Mouse (Mus musculus): ENCODE results near the gene Nr2c1.

Nr2c1 gene

GRCm38 (mm10) chr10:94138890-94139482, 8.8 kb upstream of the Nr2c1 start:
- DNase-seq (ENCODE audit: extremely low spot score, low read depth, low spot score): no peak

DNA sequence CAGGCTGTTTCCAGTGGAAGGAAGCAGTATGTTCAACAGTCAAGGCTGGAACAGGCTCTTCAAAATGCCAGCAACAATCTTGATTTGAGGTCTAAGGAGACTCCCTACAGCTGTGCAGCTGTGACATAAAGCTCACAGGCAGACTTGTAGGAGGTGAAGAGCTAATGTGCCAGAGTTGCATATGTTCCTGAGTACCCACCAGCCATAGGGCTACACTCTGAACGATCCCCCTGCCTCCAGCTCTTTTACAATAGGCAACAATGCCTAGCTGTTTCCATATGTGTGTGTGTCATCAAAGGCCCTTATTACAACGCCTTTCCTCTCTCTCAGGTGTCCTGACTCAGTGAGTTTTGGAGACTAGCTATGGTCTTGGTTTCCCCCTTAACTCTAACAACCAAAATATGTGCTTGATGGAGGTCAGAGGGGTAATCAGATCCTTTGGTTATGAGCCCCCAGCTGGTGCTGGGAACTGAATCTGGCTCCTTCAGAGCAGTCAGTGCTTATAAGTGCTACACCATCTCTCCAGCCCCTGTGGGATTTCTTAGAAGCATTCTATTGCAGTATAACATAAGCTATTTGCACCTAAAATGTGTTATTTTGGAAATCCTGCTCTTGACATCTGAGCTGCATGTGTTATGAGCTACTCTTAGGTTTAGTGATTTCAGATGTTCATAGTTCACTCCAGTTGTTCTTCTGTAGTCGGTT, 7.4 kb upstream of the Nr2c1 start:
- no peak for DNase-seq (ENCODE audit: extremely low spot score, low read depth, low spot score)

DNA sequence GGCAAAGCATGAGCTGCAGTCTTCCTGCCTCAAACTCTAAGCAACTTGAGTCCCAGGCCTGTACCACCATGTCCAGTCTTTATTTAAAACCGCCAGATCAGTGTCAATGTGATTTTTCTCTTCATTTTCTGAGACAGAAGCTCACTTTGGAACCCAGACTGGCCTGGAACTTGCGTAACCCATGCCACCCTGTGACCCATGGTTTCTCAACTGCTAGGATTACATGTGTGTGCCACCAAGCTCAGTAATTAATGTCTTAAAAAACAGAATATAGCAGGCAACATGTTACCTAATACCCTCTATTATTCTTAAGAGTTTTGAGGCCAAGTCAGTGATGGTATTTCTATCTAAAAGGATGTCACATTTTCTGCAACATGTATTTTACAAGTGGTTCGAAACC, 5.4 kb upstream of the Nr2c1 start:
- no peak for DNase-seq (ENCODE audit: extremely low spot score, low read depth, low spot score)

- DNase-seq (ENCODE audit: extremely low spot score, low read depth, low spot score): no peak
These were observed 3.2 kb upstream of the Nr2c1 start for GRCm38 (mm10) chr10:94144581-94144980.

GRCm38 (mm10) chr10:94147391-94147755, 450 bp upstream of the Nr2c1 start:
- no peak for DNase-seq (ENCODE audit: extremely low spot score, low read depth, low spot score)

DNA sequence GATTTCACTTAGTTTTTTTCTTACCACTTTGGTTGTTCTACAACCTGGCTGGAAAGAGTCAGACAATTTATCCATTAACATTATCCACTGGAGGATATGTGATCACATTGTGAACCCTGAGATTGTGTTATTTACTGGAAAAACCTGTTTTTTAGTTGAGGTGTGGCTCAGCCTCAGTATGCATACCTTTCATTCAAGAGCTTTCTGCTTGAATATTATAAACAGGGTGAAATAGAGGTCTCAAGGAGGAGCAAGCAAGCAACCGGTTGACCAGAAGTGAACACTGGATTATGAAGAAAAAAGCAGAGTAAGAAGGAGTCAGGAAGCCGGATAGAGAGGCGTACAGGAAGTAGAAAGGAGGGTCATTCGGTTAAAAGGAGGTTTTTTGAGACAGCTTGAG, 3.7 kb downstream of the Nr2c1 start:
- no peak for DNase-seq (ENCODE audit: extremely low spot score, low read depth, low spot score)

DNA sequence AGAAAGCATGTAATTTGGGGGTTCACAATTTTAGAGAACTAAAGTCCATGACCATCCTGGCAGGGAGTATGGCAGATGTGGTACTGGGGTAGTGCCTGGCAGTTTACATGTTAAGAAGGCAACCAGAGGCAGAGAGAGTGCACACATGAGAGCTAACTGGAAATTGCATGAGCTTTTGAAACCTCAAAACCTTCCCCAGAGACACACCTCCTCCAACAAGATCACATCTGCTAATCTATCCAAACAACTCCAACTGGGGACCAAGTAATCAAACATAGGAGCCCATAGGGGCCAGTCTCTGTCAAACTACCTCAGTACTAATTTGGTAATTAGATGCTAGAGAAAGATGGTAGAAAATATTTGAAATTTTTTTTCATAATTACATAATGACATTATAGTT, 6.0 kb downstream of the Nr2c1 start:
- DNase-seq (ENCODE audit: extremely low spot score, low read depth, low spot score): no peak

- no peak for DNase-seq (ENCODE audit: extremely low spot score, low read depth, low spot score)
These were observed 11.1 kb downstream of the Nr2c1 start for GRCm38 (mm10) chr10:94158962-94159361.

- DNase-seq (ENCODE audit: extremely low spot score, low read depth, low spot score): no peak
These were observed 11.6 kb downstream of the Nr2c1 start for GRCm38 (mm10) chr10:94159406-94159805.

- DNase-seq (ENCODE audit: extremely low spot score, low read depth, low spot score): no peak
These were observed 13.4 kb downstream of the Nr2c1 start for GRCm38 (mm10) chr10:94161051-94161765.

GRCm38 (mm10) chr10:94162031-94162430, 14.2 kb downstream of the Nr2c1 start:
- DNase-seq (ENCODE audit: extremely low spot score, low read depth, low spot score): no peak

DNA sequence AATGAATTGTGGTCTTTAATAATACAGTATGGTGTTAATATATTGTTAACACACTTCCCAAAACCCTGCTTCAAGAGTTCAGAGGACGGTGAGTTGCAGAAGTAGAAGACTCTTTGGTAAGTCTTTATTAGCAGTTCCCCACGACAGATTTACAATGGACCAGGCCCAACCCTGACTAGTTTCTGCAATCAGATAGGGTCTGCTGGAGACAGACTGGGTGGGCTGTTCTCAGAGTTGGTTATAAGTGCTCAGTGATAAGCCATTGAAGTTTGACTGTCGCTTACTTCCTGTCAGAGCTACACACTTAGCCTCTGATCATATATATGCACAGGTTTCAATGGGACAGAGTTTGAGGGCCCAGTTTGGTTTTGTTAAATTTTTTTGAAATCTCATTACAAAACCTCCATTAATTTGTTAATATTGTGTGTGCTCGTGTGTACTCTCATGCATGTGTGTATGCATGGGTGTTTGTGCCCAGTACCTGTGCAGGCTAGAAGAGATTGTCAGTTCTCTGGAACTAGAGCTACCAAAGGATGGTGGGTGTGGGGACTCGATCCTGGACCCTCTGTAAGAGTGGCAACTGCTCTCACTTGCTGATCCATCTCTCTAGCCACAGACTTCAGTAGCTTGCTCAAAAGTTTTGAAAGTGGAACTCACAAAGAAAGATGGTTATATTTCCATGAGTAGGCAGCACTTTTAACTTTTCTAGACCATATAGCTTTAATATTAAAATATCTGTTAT, 16.5 kb downstream of the Nr2c1 start:
- DNase-seq (ENCODE audit: extremely low spot score, low read depth, low spot score): no peak

DNA sequence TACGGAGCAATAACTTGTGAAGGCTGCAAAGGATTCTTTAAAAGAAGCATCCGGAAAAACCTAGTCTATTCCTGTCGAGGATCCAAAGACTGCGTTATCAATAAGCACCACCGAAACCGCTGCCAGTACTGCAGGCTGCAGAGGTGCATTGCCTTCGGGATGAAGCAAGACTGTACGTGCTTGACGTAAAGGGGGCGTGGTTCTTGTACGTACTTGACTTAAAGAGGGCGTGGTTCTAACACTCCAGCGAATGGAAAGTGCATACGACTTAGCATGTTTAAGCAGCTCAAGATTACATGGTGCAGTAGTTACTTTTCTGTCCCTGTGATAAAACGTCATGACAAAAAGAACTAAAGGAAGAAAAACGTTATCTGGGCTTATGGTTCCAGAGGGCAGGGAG, 17.6 kb downstream of the Nr2c1 start:
- no peak for DNase-seq (ENCODE audit: extremely low spot score, low read depth, low spot score)

GRCm38 (mm10) chr10:94167051-94167750, 19.4 kb downstream of the Nr2c1 start:
- DNase-seq (ENCODE audit: extremely low spot score, low read depth, low spot score): no peak

GRCm38 (mm10) chr10:94171440-94172130, 23.8 kb downstream of the Nr2c1 start:
- DNase-seq (ENCODE audit: extremely low spot score, low read depth, low spot score): no peak

DNA sequence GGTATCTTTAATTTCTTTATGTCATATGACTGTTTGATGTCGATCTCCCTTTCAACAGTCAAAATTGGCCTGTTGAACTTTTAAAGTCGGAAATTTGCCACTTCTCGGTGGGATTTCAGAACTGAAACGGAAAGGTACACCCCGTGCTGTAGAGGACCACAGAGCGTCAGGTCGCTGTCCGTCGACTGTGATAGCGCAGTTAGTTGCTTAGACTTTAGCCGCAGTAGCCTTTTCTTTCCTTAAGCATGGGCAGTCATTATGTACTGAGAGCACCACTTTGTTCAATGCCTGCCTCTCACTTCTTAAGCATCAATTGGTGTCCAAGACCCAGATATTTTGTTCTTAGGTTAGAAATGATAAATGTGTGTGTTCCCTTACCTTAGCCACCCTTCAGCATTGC, 24.3 kb downstream of the Nr2c1 start:
- no peak for DNase-seq (ENCODE audit: extremely low spot score, low read depth, low spot score)

GRCm38 (mm10) chr10:94172706-94173105, 24.9 kb downstream of the Nr2c1 start:
- DNase-seq (ENCODE audit: extremely low spot score, low read depth, low spot score): no peak

GRCm38 (mm10) chr10:94174652-94175051, 26.8 kb downstream of the Nr2c1 start:
- no peak for DNase-seq (ENCODE audit: extremely low spot score, low read depth, low spot score)

- DNase-seq (ENCODE audit: extremely low spot score, low read depth, low spot score): no peak
These were observed 35.4 kb downstream of the Nr2c1 start for GRCm38 (mm10) chr10:94183199-94183598.

Data from hindlimb bud, embryonic 11.5 days (tissue).